Mouse (Mus musculus) MEL (cell line): ENCODE measurements around the gene Tesk1. TPM values are rescaled to one million over a fixed set of nuclear protein-coding genes. Genes with fewer than 3 reads are reported as not detected.

Experiments used
- DNase-seq: peaks from one replicate; pipeline ENCODE4 v3.0.0; 2011; ENCODE audit warnings: low read depth, low spot score
- H3K27ac ChIP-seq: 2 replicates; pipeline ENCODE4 v1.5.1; 2012; ENCODE audit warnings: low read depth, mild to moderate bottlenecking, control low read depth, low read length, moderate library complexity; ENCODE audit not compliant: control insufficient read depth
- H3K27me3 ChIP-seq, 2 experiments: fragments of 150-350 bp in 1 of 2; sonication (generic) in 1 of 2; 2 replicates each; pipeline ENCODE4 v1.6.1; 2012; ENCODE audit warnings: low read length in 2 of 2, mild to moderate bottlenecking in 2 of 2, improper control_type of control experiment in 1 of 2, moderate library complexity in 1 of 2; ENCODE audit not compliant: insufficient read depth in 2 of 2, control insufficient read depth in 1 of 2
- H3K36me3 ChIP-seq, 2 experiments: 2 replicates each; pipeline ENCODE4 v1.6.1; 2012 to 2014; ENCODE audit warnings: low read length in 2 of 2, improper control_type of control experiment in 1 of 2, inconsistent platforms in 1 of 2, mild to moderate bottlenecking in 1 of 2; ENCODE audit not compliant: insufficient read depth in 2 of 2, control insufficient read depth in 1 of 2
- H3K4me1 ChIP-seq, 2 experiments: fragments of 150-350 bp in 1 of 2; sonication (generic) in 1 of 2; 2 replicates each; pipeline ENCODE4 v1.6.1; 2012; ENCODE audit warnings: low read length in 2 of 2, improper control_type of control experiment in 1 of 2, mild to moderate bottlenecking in 1 of 2; ENCODE audit not compliant: insufficient read depth in 2 of 2, control insufficient read depth in 1 of 2
- H3K4me3 ChIP-seq, 2 experiments: fragments of 150-350 bp in 1 of 2; sonication (generic) in 1 of 2; 2 replicates each; pipeline ENCODE4 v1.5.1; 2012; ENCODE audit warnings: low read depth in 2 of 2, low read length in 2 of 2, mild to moderate bottlenecking in 2 of 2, moderate library complexity in 2 of 2, control low read depth in 1 of 2, improper control_type of control experiment in 1 of 2; ENCODE audit not compliant: control insufficient read depth in 1 of 2, insufficient read depth in 1 of 2
- H3K79me2 ChIP-seq: 2 replicates; pipeline ENCODE4 v1.6.1; 2012; ENCODE audit warnings: mild to moderate bottlenecking, low read length, moderate library complexity; ENCODE audit not compliant: control insufficient read depth, poor library complexity, insufficient read depth
- H3K9ac ChIP-seq: 2 replicates; pipeline ENCODE4 v1.6.1; 2012; ENCODE audit warnings: low read depth, mild to moderate bottlenecking, control low read depth, low read length, moderate library complexity; ENCODE audit not compliant: control insufficient read depth, poor library complexity, severe bottlenecking
- H3K9me3 ChIP-seq: fragments of 150-350 bp; sonication (generic); replicated peaks from 2 replicates; pipeline ENCODE4 v1.6.1; 2012; ENCODE audit warnings: mild to moderate bottlenecking, low read length, improper control_type of control experiment, moderate library complexity; ENCODE audit not compliant: insufficient read depth
- CTCF ChIP-seq, 3 experiments: IDR thresholded peaks in 2 of 3; conservative IDR thresholded peaks in 1 of 3; 2 replicates each; pipeline ENCODE4 v1.5.1; 2011 to 2012; ENCODE audit warnings: low read length in 3 of 3, low read depth in 2 of 3, mild to moderate bottlenecking in 2 of 3, improper control_type of control experiment in 1 of 3, inconsistent platforms in 1 of 3, mixed read lengths in 1 of 3, moderate library complexity in 1 of 3; ENCODE audit not compliant: control insufficient read depth in 1 of 3, insufficient read depth in 1 of 3, poor library complexity in 1 of 3, severe bottlenecking in 1 of 3
- EP300 ChIP-seq, 2 experiments: IDR thresholded peaks; 2 replicates each; pipeline ENCODE4 v1.6.1; 2011; ENCODE audit warnings: improper control_type of control experiment in 2 of 2, low read length in 2 of 2, low read depth in 1 of 2, mild to moderate bottlenecking in 1 of 2
- GATA1 ChIP-seq: IDR thresholded peaks from 2 replicates; pipeline ENCODE4 v1.6.1; 2011; ENCODE audit warnings: low read depth, low read length, improper control_type of control experiment
- JUND ChIP-seq: IDR thresholded peaks from 2 replicates; pipeline ENCODE4 v1.6.1; 2011; ENCODE audit warnings: low read depth, mild to moderate bottlenecking, improper control_type of control experiment, low read length
- MAFK ChIP-seq: IDR thresholded peaks from 2 replicates; pipeline ENCODE4 v1.6.1; 2011; ENCODE audit warnings: low read depth, mild to moderate bottlenecking, low read length, improper control_type of control experiment, borderline replicate concordance
- MXI1 ChIP-seq: IDR thresholded peaks from 2 replicates; pipeline ENCODE4 v1.6.1; 2011; ENCODE audit warnings: mild to moderate bottlenecking, low read depth, low read length, improper control_type of control experiment
- MYB ChIP-seq: IDR thresholded peaks from 2 replicates; pipeline ENCODE4 v1.6.1; 2011; ENCODE audit warnings: mild to moderate bottlenecking, low read depth, low read length, improper control_type of control experiment
- MYC ChIP-seq: IDR thresholded peaks from 2 replicates; pipeline ENCODE4 v1.6.1; 2011; ENCODE audit warnings: low read depth, mild to moderate bottlenecking, low read length, improper control_type of control experiment, moderate library complexity
- POLR2AphosphoS5 ChIP-seq: IDR thresholded peaks from 2 replicates; pipeline ENCODE4 v1.6.1; 2012; ENCODE audit warnings: low read depth, borderline replicate concordance, mild to moderate bottlenecking, inconsistent platforms, low read length, moderate library complexity, mixed read lengths
- RAD21 ChIP-seq: IDR thresholded peaks from 2 replicates; pipeline ENCODE4 v1.6.1; 2011; ENCODE audit warnings: mild to moderate bottlenecking, low read depth, low read length, improper control_type of control experiment
- SIN3A ChIP-seq: IDR thresholded peaks from 2 replicates; pipeline ENCODE4 v1.6.1; 2012; ENCODE audit warnings: low read length, improper control_type of control experiment, inconsistent platforms
- SMC3 ChIP-seq: IDR thresholded peaks from 2 replicates; pipeline ENCODE4 v1.6.1; 2011; ENCODE audit warnings: low read depth, low read length, improper control_type of control experiment
- TBP ChIP-seq: IDR thresholded peaks from 2 replicates; pipeline ENCODE4 v1.8.0; 2011; ENCODE audit warnings: low read depth, low read length, improper control_type of control experiment
- USF2 ChIP-seq, 2 experiments: IDR thresholded peaks; 2 replicates each; pipeline ENCODE4 v1.6.1; 2011 to 2012; ENCODE audit warnings: improper control_type of control experiment in 2 of 2, low read length in 2 of 2, borderline replicate concordance in 1 of 2, inconsistent platforms in 1 of 2, low read depth in 1 of 2, mild to moderate bottlenecking in 1 of 2; ENCODE audit not compliant: insufficient read depth in 1 of 2
- ZC3H11A ChIP-seq: IDR thresholded peaks from 2 replicates; pipeline ENCODE4 v1.6.1; 2012; ENCODE audit warnings: low read depth, mild to moderate bottlenecking, inconsistent platforms, low read length, improper control_type of control experiment
- polyA plus RNA-seq, 2 experiments: library from polyadenylated mRNA; stranded (reverse) in 1 of 2; unstranded in 1 of 2; fragments of >175 nt in 1 of 2; fragments of >200 nt in 1 of 2; gene quantifications; 2 replicates each; pipeline versions ENCODE4 v1.2.1 to v1.2.4; 2012; ENCODE audit warnings: low replicate concordance in 2 of 2, low read depth in 1 of 2; ENCODE audit not compliant: insufficient read length in 2 of 2, insufficient read depth in 1 of 2, missing spikeins in 1 of 2
- total RNA-seq: library from RNA; depleted of rRNA; stranded (reverse); fragments of 300-350 nt; gene quantifications from 2 replicates; pipeline ENCODE4 v1.2.3, GENCODE M21; 2012

Tesk1 gene
- total and polyA plus RNA-seq, 3 experiments = 9.1 to 24.6 TPM; not detected in 1

GRCm38 (mm10) chr4:43419801-43420281, 21.9 kb upstream of the Tesk1 start:
- peaks cover 9 to 33% of the 10 kb centered on the region in 2 experiments for H3K4me1 ChIP-seq

DNA sequence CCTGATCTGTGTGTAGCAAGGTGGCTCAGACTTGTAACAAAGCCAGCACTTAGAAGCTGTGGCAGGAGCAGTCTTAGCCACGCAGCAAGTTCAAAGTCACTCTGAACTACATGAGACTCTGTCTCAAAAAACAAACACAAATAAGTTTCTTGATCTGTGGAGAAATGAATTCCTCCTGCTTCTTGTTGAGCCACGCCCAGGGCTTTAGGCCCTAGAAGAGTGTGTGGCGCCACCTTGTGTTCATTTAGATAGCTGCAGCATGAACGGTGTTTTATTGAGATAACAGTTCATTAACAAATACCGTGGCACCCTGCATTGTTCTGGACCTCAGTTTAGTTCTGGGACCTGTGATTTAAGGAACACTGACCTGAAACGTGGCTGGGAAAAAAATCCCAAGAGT, 21.4 kb upstream of the Tesk1 start:
- Histone ChIP-seq H3K79me2 (no peaks in the 10 kb centered on the region; the same call in 1 of the 2 replicates), H3K9me3 (no peaks in the 10 kb centered on the region), H3K27me3 (no peaks in the 10 kb centered on the region), H3K4me3 (no peak overlapping the region), H3K27ac (no peak overlapping the region), H3K9ac (no peak overlapping the region), H3K4me1 (peaks cover 9 to 33% of the 10 kb centered on the region in 2 experiments), H3K36me3 (peaks cover 0 to 30% of the 10 kb centered on the region in 2 experiments; a peak in 3 of 4 replicates)
- peak; percentile 99 for TF ChIP-seq SMC3
- TF ChIP-seq MAFK = no peak
- TF ChIP-seq SIN3A = peak; percentile 44; the same call in 1 of the 2 replicates
- peak; percentile 45; the same call in 1 of the 2 replicates for TF ChIP-seq MYC
- no peak for TF ChIP-seq EP300 (IDR thresholded peaks at IDR 0.05; ENCODE audit: low read depth in 1 of 2, low read length in 2 of 2)
- TF ChIP-seq TBP = no peak
- TF ChIP-seq MXI1 = peak; percentile 35; the same call in 1 of the 2 replicates
- peak; percentile 92 for TF ChIP-seq RAD21
- 0 out of 2 replicates have a peak, but pooled peaks have one; percentile 24 for TF ChIP-seq GATA1
- no peak for TF ChIP-seq USF2 (IDR thresholded peaks at IDR 0.05; ENCODE audit: borderline replicate concordance in 1 of 2, insufficient read depth in 1 of 2, low read depth in 1 of 2, low read length in 2 of 2)
- TF ChIP-seq JUND = no peak
- peak; percentile 84 to 95 (median 85) for TF ChIP-seq CTCF (IDR thresholded peaks at IDR 0.05 in 2 of 3, conservative IDR thresholded peaks at IDR 0.05 in 1 of 3; ENCODE audit: control insufficient read depth in 1 of 3, insufficient read depth in 1 of 3, low read depth in 2 of 3, low read length in 3 of 3, poor library complexity in 1 of 3, severe bottlenecking in 1 of 3)
- TF ChIP-seq ZC3H11A = peak; percentile 97
- peak; percentile 88 for DNase-seq

More at GRCm38 (mm10) chr4:43419801-43420281, 21.9 kb upstream of the Tesk1 start:
- Histone ChIP-seq H3K9ac (no peak overlapping the region), H3K27me3 (no peaks in the 10 kb centered on the region), H3K36me3 (peaks cover 0 to 30% of the 10 kb centered on the region in 2 experiments; a peak in 3 of 4 replicates), H3K27ac (no peak overlapping the region), H3K9me3 (no peaks in the 10 kb centered on the region), H3K4me3 (no peak overlapping the region), H3K79me2 (no peaks in the 10 kb centered on the region; the same call in 1 of the 2 replicates)
- 0 out of 2 replicates have a peak, but pooled peaks have one; percentile 7 for TF ChIP-seq MXI1
- no peak for TF ChIP-seq MYB
- no peak for TF ChIP-seq POLR2AphosphoS5
- no peak for TF ChIP-seq JUND
- DNase-seq = peak; percentile 28
